Mouse (Mus musculus) megakaryocyte, embryonic 14.5 days (primary cell): ENCODE measurements at regions not wholly inside any gene's neighbourhood (a gene's known extent, or its start where the extent isn't known, plus 50 kb on each side); places are given as distances from the start of the nearest gene placed in this dataset.

Experiments used
- FLI1 ChIP-seq: IDR thresholded peaks from 2 replicates; pipeline ENCODE4 v1.6.1; 2012; ENCODE audit warnings: low read length, inconsistent platforms, mixed read lengths
- GATA1 ChIP-seq: IDR thresholded peaks from 3 replicates; pipeline ENCODE4 v1.6.1; 2012; ENCODE audit warnings: mixed read lengths, low read length, inconsistent platforms, borderline replicate concordance

DNA sequence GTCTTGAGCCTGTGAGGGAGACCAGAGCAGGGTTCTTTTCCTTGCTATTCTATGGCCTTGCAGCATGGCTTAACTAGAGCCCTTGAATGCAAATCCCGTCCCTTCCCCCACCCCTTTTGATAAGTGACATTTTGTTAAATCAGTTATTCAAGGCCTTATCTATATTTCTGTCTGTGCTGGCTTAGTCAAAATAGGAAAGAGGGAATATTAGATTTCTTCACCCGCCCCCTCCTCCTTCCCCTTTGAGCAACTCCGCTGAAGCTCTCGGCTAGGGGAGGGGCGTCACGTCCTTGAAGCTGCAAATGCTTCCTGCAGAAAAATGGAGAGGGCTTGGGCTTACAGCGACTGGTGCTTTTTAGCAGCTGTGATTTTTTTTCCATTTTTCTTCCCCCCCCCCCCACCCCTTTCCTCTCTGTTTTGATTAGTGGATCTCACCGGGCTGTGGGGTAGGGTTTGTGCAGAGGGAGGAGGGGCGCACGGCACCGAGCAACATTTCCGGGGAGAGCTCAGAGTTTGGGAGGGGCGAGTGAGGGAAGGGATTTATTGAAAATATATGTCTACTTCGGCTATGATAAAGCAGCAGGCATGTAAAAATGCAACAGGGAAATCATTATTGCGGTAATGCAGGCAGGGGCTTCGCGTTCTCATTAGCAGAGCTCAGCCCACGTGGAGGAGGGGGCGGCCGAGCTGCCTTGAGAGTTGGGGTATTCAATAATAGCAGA lies 141.4 kb upstream of the Ubr2 start:
- TF ChIP-seq GATA1 = no peak
- TF ChIP-seq FLI1 = no peak
